Mouse (Mus musculus): Measurements from ENCODE around the gene C1ra.
"Not testable (repeated sequence)": the region's sequence is repeated elsewhere in the genome, so short reads cannot be mapped to it uniquely, and the experiment has no call there.

- TF ChIP-seq USF1 (IDR thresholded peaks at IDR 0.05; ENCODE audit: low read depth); POLR2A (IDR thresholded peaks at IDR 0.05; ENCODE audit: insufficient read length, low read depth); MAX (IDR thresholded peaks at IDR 0.05; ENCODE audit: low read depth): not testable (repeated sequence)
Measured at GRCm38 (mm10) chr6:124509192-124509591, 3.0 kb upstream of the C1ra start.

All from myocyte (in vitro differentiated cells).